Mouse (Mus musculus) right cerebral cortex, postnatal 36 days (tissue): ENCODE measurements around the gene Svs5.
"Not testable (repeated sequence)": the region's sequence is repeated elsewhere in the genome, so short reads cannot be mapped to it uniquely, and the experiment has no call there.

Experiments
- DNase-seq, 2 experiments: peaks; one replicate each; pipeline ENCODE4 v3.0.0; 2022; ENCODE audit warnings: low spot score in 2 of 2, mixed read lengths in 1 of 2

The Svs5 gene

GRCm38 (mm10) chr2:164332440-164332839 lies at the start of gene Svs5:
Gene Svs5 (plus strand): TSS chr2:164332740.
- DNase-seq: not testable (repeated sequence)

DNA sequence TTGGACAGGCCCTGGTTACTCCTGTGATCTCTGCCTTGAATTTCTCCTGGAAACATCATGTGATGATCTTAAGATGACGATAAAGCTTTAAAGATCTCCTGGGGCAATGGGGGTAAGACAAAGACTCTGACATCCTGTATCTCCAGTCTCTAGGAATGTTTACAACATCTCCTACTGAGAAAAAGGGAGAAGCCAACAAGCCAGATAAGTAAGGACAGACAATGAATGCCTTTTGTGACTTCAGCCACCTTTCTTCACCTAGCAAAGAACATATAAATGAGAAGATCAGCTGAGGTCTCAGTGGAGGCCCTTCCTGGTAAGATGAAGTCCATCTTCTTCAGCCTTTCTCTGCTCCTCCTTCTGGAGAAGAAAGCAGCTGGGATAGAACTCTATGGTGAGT lies 43.6 kb upstream of the Svs5 start, which contains the start of gene Svs3a:
Svs3a (plus strand) TSS at position 301 of the 400 bp plus-strand sequence.
- DNase-seq: not testable (repeated sequence)

- peak in 1 of 2 experiments; percentile 2 for DNase-seq
These were observed 19.9 kb upstream of the Svs5 start for GRCm38 (mm10) chr2:164312599-164312998.

DNA sequence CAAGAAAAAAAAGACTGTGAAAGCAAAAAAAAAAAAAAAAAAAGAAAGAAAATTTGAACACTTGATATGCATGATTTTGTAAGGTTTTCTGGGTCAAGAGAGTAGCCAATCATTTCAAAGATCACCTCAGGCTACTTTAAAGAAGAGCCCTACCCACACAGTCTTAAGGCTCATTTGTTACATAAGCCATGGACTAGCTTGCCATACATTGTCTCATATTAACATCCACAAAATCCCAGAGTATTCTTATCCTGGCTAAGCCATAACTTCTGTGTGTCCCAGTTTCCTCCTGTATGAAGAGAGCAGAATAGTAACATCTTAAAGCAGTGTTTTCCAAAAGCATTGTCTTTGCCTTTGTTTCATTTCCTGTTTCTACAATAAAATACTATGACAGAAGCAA lies 17.1 kb upstream of the Svs5 start:
- DNase-seq: not testable (repeated sequence)

DNA sequence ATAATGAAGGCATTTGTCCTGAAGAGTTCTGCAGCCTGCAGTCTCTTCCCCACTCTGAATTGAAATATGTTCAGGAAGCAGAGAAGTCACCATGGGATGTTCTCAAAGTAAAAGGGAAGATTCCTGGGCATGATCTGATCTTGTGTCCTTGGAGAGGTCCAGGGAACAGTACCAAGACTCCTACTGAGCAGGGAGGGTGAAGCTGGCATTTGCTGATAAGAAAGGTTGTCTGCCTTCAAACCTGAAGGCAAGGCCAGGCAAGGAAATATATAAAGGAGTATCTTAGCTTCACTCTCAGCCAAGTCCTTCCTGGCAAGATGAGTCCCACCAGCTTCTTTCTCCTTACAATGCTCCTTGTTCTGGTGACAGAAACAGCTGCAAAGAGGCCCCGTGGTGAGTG lies 16.1 kb upstream of the Svs5 start, which contains the start of gene Svs6:
Svs6 (plus strand) TSS at position 301 of the 400 bp plus-strand sequence.
- DNase-seq: not testable (repeated sequence)

DNA sequence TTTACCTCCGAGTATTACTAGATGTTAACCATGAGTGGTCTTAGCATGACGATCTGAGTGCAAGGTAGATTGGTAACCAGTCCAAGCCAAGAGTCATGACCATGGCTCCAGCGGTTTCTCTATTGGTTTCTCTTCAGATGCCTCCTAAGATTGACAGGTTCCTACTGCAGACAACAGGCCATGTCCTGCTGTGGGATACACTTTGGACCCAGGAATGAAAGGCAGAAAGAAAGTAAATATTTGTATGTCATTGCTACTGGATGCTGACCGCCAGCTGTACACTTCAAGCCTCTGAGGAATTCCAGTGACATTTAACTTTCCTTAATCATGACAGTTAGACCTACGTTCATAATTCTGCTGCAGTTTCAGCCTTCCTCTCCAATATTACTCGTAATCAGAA lies 11.6 kb upstream of the Svs5 start:
- no peak for DNase-seq

GRCm38 (mm10) chr2:164343732-164344131 lies 11.2 kb downstream of the Svs5 start:
- not testable (repeated sequence) for DNase-seq

DNA sequence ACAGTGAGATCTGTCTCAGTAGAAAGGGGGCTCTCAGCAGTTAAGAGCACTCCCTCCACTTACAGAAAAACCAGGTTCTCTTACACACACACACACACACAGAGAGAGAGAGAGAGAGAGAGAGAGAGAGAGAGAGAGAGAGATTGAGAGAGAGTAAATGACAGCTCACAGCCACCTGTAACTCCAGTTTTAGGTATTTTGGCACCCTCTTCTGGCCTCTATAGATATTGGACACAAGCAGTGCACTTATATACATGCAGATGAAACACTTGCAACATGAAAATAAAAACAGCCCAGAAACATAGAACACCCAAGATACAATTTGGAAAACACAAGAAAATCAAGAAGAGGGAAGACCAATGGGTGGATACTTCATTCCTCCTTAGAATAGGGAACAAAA lies 15.2 kb downstream of the Svs5 start:
- DNase-seq: not testable (repeated sequence)

DNA sequence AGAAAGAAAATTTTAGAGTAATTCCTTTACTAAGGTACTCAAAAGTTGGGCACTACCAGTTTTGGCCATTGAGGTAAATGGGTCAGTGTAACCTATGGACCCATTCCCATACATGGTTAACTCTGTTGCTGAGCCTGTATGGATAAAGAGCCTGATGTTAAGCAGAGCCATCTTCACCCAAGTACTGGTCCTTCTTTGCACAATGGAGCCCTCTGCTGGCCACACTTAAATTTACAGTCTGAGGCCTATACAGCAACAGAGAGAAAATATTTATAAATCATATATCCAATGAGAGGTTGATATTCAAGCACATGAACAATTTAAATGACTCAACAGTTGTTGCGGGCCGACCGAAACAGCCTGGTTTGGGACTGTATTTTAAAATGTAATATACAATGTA lies 16.4 kb downstream of the Svs5 start:
- no peak for DNase-seq

GRCm38 (mm10) chr2:164352697-164353096 lies 20.2 kb downstream of the Svs5 start:
- DNase-seq: no peak

- no peak for DNase-seq
These were observed 20.8 kb downstream of the Svs5 start for GRCm38 (mm10) chr2:164353356-164353755.

- DNase-seq: no peak
These were observed 23.8 kb downstream of the Svs5 start for GRCm38 (mm10) chr2:164356177-164356967.

GRCm38 (mm10) chr2:164358373-164358772 lies 25.8 kb downstream of the Svs5 start:
- DNase-seq: no peak

DNA sequence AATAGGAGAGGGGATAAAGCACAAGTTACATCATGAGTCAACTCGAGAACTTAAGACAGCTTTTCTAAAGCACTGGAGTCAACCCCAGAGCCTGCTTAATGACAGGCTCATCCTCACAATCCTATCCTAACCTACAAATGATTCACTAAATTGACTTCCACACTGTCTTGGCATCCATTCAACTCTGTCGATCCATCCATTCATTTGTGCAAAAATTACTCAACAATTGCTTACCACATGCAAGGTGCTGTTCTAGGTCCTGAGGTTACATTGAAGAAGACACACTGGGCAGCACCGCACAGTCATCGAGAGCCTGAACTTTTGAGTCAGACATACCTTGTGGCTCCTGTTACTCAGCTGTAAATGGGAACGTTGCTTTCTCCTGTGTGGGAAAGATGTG lies 26.5 kb downstream of the Svs5 start:
- DNase-seq: no peak

DNA sequence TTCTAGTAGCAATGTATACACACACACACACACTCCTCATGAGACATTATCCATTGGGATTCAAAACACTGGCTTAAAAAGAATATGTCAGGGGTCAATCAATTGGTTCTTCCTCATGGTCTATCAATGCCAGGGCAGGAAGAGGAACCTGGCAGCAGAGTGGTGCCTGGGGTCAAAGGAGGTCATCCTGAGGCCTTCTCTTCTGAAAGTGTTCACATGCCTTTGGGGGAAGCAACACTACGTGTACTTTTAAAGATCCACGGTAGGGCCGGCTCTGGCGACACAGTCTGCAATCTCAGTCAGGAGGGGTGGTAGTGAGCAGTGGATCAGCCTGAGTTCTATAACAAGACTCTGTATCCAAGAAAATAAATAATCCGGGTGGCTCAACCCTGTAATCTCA lies 27.1 kb downstream of the Svs5 start:
- no peak for DNase-seq

- DNase-seq: no peak
These were observed 28.6 kb downstream of the Svs5 start for GRCm38 (mm10) chr2:164360974-164361657.

DNA sequence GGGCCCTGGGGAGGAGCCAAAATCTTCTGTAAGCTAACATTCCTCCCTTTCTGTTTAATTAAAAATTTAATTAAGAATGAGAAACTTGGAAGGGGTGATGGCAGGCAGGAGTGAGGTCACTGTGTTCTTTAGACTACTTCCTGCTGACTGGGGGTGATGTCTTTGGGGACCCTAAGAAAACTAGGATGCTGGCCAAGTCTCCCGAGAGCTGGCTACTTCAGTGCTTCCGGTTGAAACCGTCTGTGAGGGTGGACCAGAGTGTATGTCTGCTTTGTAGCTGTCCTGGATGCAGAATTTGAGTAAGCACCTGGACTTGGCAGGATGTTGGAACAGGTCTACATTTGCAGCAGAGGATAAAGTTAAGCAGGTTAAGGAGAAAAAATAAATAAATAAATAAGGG lies 34.4 kb downstream of the Svs5 start:
- no peak for DNase-seq

DNA sequence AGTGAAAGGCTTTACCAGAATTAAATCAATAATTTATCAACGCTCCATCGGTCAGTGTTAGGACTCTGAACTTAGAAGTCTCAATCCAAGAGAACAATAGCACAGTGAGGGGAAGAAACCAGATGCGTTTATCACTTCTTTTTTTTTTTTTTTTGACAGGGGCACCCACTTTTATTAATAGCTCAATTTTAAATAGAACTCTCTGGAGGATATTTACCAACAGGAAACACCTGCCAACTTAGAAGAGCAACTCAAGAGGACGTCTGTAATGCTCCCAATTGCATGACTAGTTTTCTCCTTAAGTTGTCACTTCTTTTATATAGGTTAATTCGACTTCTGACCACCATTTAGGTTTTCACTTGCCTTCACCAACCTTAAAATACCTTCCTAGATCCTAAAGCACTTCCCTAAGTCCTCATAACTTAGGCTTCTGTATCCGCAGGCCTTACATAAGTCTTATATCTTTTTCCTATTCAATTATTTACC lies 36.1 kb downstream of the Svs5 start:
- DNase-seq: no peak

- no peak for DNase-seq
These were observed 38.8 kb downstream of the Svs5 start for GRCm38 (mm10) chr2:164371371-164371770.

DNA sequence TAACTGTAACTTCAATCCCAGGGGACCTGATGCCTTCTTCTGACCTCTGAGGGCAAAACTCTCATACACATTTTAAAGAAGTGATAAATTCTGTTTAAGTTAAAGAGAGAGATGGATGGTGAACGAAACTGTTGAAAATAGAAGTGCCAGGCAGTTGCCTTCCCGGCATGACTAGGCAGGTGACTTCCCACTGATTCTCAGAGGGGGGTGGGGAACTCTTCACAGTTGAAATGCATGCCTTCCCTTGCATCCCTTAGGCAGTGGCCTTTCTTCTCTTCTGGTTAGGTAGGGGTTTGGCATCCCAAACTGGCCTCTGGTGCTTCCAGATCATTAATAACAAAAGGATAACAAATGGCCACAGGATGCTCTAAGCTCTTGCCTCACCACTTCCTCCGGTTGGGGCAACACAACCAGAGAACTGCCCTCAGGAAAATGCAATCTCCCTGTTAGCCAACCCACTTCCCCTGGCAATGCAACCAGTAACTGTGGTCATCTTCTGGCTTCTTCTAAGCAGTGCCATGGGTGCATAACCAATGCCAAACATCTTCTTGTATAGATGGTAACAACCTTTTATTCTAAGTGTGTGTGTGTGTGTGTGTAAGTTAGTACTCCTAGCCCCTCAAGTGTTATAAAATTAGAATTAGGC lies 40.0 kb downstream of the Svs5 start:
- no peak for DNase-seq

DNA sequence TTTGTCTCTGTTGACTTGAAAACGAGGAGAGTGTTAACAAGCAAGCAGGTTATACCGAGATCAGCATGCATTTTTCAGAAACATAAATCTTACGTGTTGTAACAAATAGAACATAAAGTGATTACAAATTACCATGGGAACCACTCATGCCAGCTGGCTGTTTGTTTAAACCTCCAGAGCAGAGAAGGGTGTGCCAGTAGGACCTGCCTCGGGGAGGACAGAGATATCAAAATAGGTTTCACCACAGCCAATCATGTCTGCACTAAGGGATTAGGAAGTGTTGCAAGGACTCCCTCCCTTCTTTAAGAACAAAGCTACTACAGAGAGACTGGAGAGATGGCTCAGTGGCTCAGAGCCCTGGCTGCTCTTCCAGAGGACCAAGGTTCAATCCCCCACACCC lies 40.6 kb downstream of the Svs5 start:
- DNase-seq: no peak
